In the genomic region with DNA sequence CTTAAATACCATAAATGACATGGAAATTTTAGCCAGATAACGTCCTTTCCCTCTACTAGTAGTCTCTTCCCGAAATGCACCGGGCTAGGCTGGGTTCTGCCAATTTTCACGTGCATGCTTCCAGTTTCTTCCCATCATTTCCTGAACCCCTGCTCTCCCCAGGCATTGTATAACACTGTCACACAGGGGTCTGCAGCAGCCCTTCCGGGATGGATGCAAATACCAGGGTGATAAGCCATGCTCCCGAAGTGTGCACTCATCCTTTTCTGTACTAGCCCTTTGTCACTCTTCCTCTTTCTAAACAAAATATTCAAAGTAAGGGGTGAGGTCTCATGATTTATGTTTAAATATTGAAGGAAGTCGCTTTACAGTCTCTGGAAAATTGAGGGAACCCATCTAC, we compare ENCODE assay signal across 8 mouse cellular contexts. TPM values are rescaled to one million over a fixed set of nuclear protein-coding genes. Genes with fewer than 3 reads are reported as not detected.
DNase-seq lines count a peak whose midpoint lies in the region; ATAC-seq and TF ChIP-seq lines count a peak whose summit lies in the region.

No protein-coding gene starts in this region.

- H3K36me3 ChIP-seq in liver, embryonic 11.5 days (ENCODE audit: control insufficient read depth, insufficient read depth, low read length): no peaks in the 10 kb centered on the region
- no peaks in the 10 kb centered on the region for H3K36me3 ChIP-seq in embryonic facial prominence, embryonic 12.5 days
- H3K36me3 ChIP-seq in hindbrain, postnatal 0 days (ENCODE audit: insufficient read depth, low read length): no peaks in the 10 kb centered on the region
- H3K36me3 ChIP-seq in neural tube, embryonic 12.5 days: no peaks in the 10 kb centered on the region

- TF ChIP-seq CTCF in hindbrain, postnatal 0 days (IDR thresholded peaks at IDR 0.05; ENCODE audit: low read depth): no peak

- WGBS in liver, embryonic 11.5 days: 46% methylated on average over 7 of the region's 7 CpGs
- 60% methylated on average over 7 of the region's 7 CpGs for WGBS in embryonic facial prominence, embryonic 12.5 days
- whole genome bisulfite sequencing in hindbrain, postnatal 0 days: 54% methylated on average over 7 of the region's 7 CpGs
- WGBS in neural tube, embryonic 12.5 days: 65% methylated on average over 7 of the region's 7 CpGs

- no peaks in the 10 kb centered on the region for H3K9me3 ChIP-seq in liver, embryonic 11.5 days (ENCODE audit: control insufficient read depth, low read length)
- H3K9me3 ChIP-seq in embryonic facial prominence, embryonic 12.5 days: no peaks in the 10 kb centered on the region
- H3K9me3 ChIP-seq in hindbrain, postnatal 0 days (ENCODE audit: low read length): no peaks in the 10 kb centered on the region
- no peaks in the 10 kb centered on the region for H3K9me3 ChIP-seq in neural tube, embryonic 12.5 days

- H3K9ac ChIP-seq in liver, embryonic 11.5 days (ENCODE audit: low read depth, low read length): peak overlapping the region; percentile 93
- peak overlapping the region; percentile 97; the same call in 1 of the 2 replicates for H3K9ac ChIP-seq in embryonic facial prominence, embryonic 12.5 days
- peak overlapping the region; percentile 97 for H3K9ac ChIP-seq in hindbrain, postnatal 0 days (replicated peaks; ENCODE audit: low read length)
- peak overlapping the region; percentile 97 for H3K9ac ChIP-seq in neural tube, embryonic 12.5 days

- no peak for ATAC-seq in liver, embryonic 11.5 days (replicated peaks; ENCODE audit: low FRiP score)
- ATAC-seq in embryonic facial prominence, embryonic 12.5 days (ENCODE audit: insufficient number of reproducible peaks, insufficient read depth, low FRiP score, low TSS enrichment): no peak
- ATAC-seq in hindbrain, postnatal 0 days: no peak
- no peak for ATAC-seq in neural tube, embryonic 12.5 days (ENCODE audit: low FRiP score, low read depth)

- H3K27ac ChIP-seq in liver, embryonic 11.5 days (ENCODE audit: low read depth, low read length): peak overlapping the region; percentile 77
- H3K27ac ChIP-seq in embryonic facial prominence, embryonic 12.5 days: no peak overlapping the region
- H3K27ac ChIP-seq in hindbrain, postnatal 0 days: peak overlapping the region; percentile 94; the same call in 1 of the 2 replicates
- H3K27ac ChIP-seq in neural tube, embryonic 12.5 days: no peak overlapping the region

- H3K4me3 ChIP-seq in liver, embryonic 11.5 days (ENCODE audit: low read depth, low read length): peak overlapping the region; percentile 93
- peak overlapping the region; percentile 85 for H3K4me3 ChIP-seq in embryonic facial prominence, embryonic 12.5 days
- H3K4me3 ChIP-seq in hindbrain, postnatal 0 days (ENCODE audit: low read length): peak overlapping the region; percentile 90
- H3K4me3 ChIP-seq in neural tube, embryonic 12.5 days: peak overlapping the region; percentile 90

- H3K4me2 ChIP-seq in liver, embryonic 11.5 days: peak overlapping the region; percentile 93
- peak overlapping the region; percentile 87 for H3K4me2 ChIP-seq in embryonic facial prominence, embryonic 12.5 days (replicated peaks)
- H3K4me2 ChIP-seq in hindbrain, postnatal 0 days (ENCODE audit: low read depth, low read length): peak overlapping the region; percentile 60
- peak overlapping the region; percentile 91 for H3K4me2 ChIP-seq in neural tube, embryonic 12.5 days (replicated peaks)

- H3K4me1 ChIP-seq in liver, embryonic 11.5 days (replicated peaks; ENCODE audit: control insufficient read depth, insufficient read depth, low read length): peaks cover 16% of the 10 kb centered on the region
- peaks cover 29% of the 10 kb centered on the region for H3K4me1 ChIP-seq in embryonic facial prominence, embryonic 12.5 days
- peaks cover 11% of the 10 kb centered on the region for H3K4me1 ChIP-seq in hindbrain, postnatal 0 days (ENCODE audit: insufficient read depth, low read length)
- peaks cover 30% of the 10 kb centered on the region for H3K4me1 ChIP-seq in neural tube, embryonic 12.5 days

- no peaks in the 10 kb centered on the region for H3K27me3 ChIP-seq in liver, embryonic 11.5 days (replicated peaks; ENCODE audit: control insufficient read depth, insufficient read depth, low read length)
- H3K27me3 ChIP-seq in embryonic facial prominence, embryonic 12.5 days: no peaks in the 10 kb centered on the region
- H3K27me3 ChIP-seq in hindbrain, postnatal 0 days (ENCODE audit: insufficient read depth, low read length): no peaks in the 10 kb centered on the region
- no peaks in the 10 kb centered on the region for H3K27me3 ChIP-seq in neural tube, embryonic 12.5 days (replicated peaks)

- no peak for DNase-seq in liver, embryonic 11.5 days (ENCODE audit: low spot score)
- DNase-seq in liver: no peak
- DNase-seq in hindbrain, postnatal 0 days (ENCODE audit: low spot score): no peak
- no peak for DNase-seq in thymus, postnatal 4 days
- no peak for DNase-seq in adrenal gland, adult 8-10 months
- no peak for DNase-seq in ovary, postnatal 36 days (ENCODE audit: low spot score)

RNA-seq across cellular contexts. Expression of a gene that starts 0.9 kb away (rescaled TPM):
- polyA plus RNA-seq in liver, embryonic 11.5 days (2014; fragmentation: Nextera tagmentation; extraction: Ambion mirVana): 12.4 and 13.2 TPM in 2 replicates
- polyA plus RNA-seq in embryonic facial prominence, embryonic 12.5 days (2016; fragmentation: Nextera tagmentation; extraction: Ambion mirVana): 23.7 and 23.9 TPM in 2 replicates
- 10.6 and 13.1 TPM in 2 replicates for total RNA-seq in hindbrain, postnatal 0 days (2014; rRNA removed)
- polyA plus RNA-seq in hindbrain, postnatal 0 days (2015; fragmentation: Nextera tagmentation; extraction: Ambion mirVana): 8.1 and 8.6 TPM in 2 replicates
- polyA plus RNA-seq in neural tube, embryonic 12.5 days (2016; fragmentation: Nextera tagmentation; extraction: Ambion mirVana): 28.2 and 35.1 TPM in 2 replicates
- total RNA-seq in adrenal gland, adult 8-10 months (2022): 10 to 100 TPM in 1 of 4 experiments, 1 to 10 TPM in 3; 6.2 to 11.6 (median 6.9) TPM

Comparison
In these comparisons a context has a peak if more than half of its experiments do, and no peak if none do; other contexts are left out.
1. H3K27ac ChIP-seq: peak in liver, embryonic 11.5 days (single experiment) and hindbrain, postnatal 0 days (single experiment); none in embryonic facial prominence, embryonic 12.5 days (single experiment) and neural tube, embryonic 12.5 days (single experiment).
2. Peak in every context shown above with its lines, with median percentiles within 50 percentile points of each other: H3K4me2 ChIP-seq, H3K4me3 ChIP-seq and H3K9ac ChIP-seq.